Mouse (Mus musculus): ENCODE data around the gene Gpr3. TPM values are rescaled to one million over a fixed set of nuclear protein-coding genes. Genes with fewer than 3 reads are reported as not detected.
A peak's percentile ranks its signal among the peaks of the same experiment; 100 is the strongest.

The Gpr3 gene
- total RNA-seq, 1 experiment from 2014 or later: not detected

- ATAC-seq (ENCODE audit: extremely low read depth, insufficient number of reproducible peaks, low FRiP score, poor library complexity, severe bottlenecking): peak; percentile 57
Measured at GRCm38 (mm10) chr4:133237911-133238310, 25.6 kb upstream of the Gpr3 start.

GRCm38 (mm10) chr4:133235415-133235814, 23.1 kb upstream of the Gpr3 start:
- ATAC-seq (ENCODE audit: extremely low read depth, insufficient number of reproducible peaks, low FRiP score, poor library complexity, severe bottlenecking): no peak

GRCm38 (mm10) chr4:133234771-133235170, 22.4 kb upstream of the Gpr3 start:
- no peak for ATAC-seq (ENCODE audit: extremely low read depth, insufficient number of reproducible peaks, low FRiP score, poor library complexity, severe bottlenecking)

- ATAC-seq (ENCODE audit: extremely low read depth, insufficient number of reproducible peaks, low FRiP score, poor library complexity, severe bottlenecking): peak; percentile 25; the same call in 1 of the 2 replicates
Measured at GRCm38 (mm10) chr4:133233285-133233976, 21.1 kb upstream of the Gpr3 start.

- ATAC-seq (ENCODE audit: extremely low read depth, insufficient number of reproducible peaks, low FRiP score, poor library complexity, severe bottlenecking): no peak
Measured at GRCm38 (mm10) chr4:133229582-133229981, 17.2 kb upstream of the Gpr3 start.

GRCm38 (mm10) chr4:133227636-133228035, 15.3 kb upstream of the Gpr3 start:
- no peak for ATAC-seq (ENCODE audit: extremely low read depth, insufficient number of reproducible peaks, low FRiP score, poor library complexity, severe bottlenecking)

GRCm38 (mm10) chr4:133226073-133226472, 13.7 kb upstream of the Gpr3 start:
- no peak for ATAC-seq (ENCODE audit: extremely low read depth, insufficient number of reproducible peaks, low FRiP score, poor library complexity, severe bottlenecking)

- ATAC-seq (ENCODE audit: extremely low read depth, insufficient number of reproducible peaks, low FRiP score, poor library complexity, severe bottlenecking): no peak
Measured at GRCm38 (mm10) chr4:133223875-133224274, 11.5 kb upstream of the Gpr3 start.

- ATAC-seq (ENCODE audit: extremely low read depth, insufficient number of reproducible peaks, low FRiP score, poor library complexity, severe bottlenecking): no peak
Measured at GRCm38 (mm10) chr4:133221701-133222100, 9.4 kb upstream of the Gpr3 start.

GRCm38 (mm10) chr4:133220656-133221055, 8.3 kb upstream of the Gpr3 start:
- ATAC-seq (ENCODE audit: extremely low read depth, insufficient number of reproducible peaks, low FRiP score, poor library complexity, severe bottlenecking): no peak

GRCm38 (mm10) chr4:133218745-133219144, 6.4 kb upstream of the Gpr3 start:
- no peak for ATAC-seq (ENCODE audit: extremely low read depth, insufficient number of reproducible peaks, low FRiP score, poor library complexity, severe bottlenecking)

GRCm38 (mm10) chr4:133217641-133218040, 5.3 kb upstream of the Gpr3 start:
- ATAC-seq (ENCODE audit: extremely low read depth, insufficient number of reproducible peaks, low FRiP score, poor library complexity, severe bottlenecking): peak; percentile 31; the same call in 1 of the 2 replicates

- ATAC-seq (ENCODE audit: extremely low read depth, insufficient number of reproducible peaks, low FRiP score, poor library complexity, severe bottlenecking): no peak
Measured at GRCm38 (mm10) chr4:133213661-133214060, 1.3 kb upstream of the Gpr3 start.

- no peak for ATAC-seq (ENCODE audit: extremely low read depth, insufficient number of reproducible peaks, low FRiP score, poor library complexity, severe bottlenecking)
Measured at GRCm38 (mm10) chr4:133213268-133213590, 893 bp upstream of the Gpr3 start.

- peak; percentile 28; the same call in 1 of the 2 replicates for ATAC-seq (ENCODE audit: extremely low read depth, insufficient number of reproducible peaks, low FRiP score, poor library complexity, severe bottlenecking)
Measured at GRCm38 (mm10) chr4:133212562-133213267, 379 bp upstream of the Gpr3 start.

- no peak for ATAC-seq (ENCODE audit: extremely low read depth, insufficient number of reproducible peaks, low FRiP score, poor library complexity, severe bottlenecking)
Measured at GRCm38 (mm10) chr4:133210788-133211390, 1.4 kb downstream of the Gpr3 start.

- no peak for ATAC-seq (ENCODE audit: extremely low read depth, insufficient number of reproducible peaks, low FRiP score, poor library complexity, severe bottlenecking)
Measured at GRCm38 (mm10) chr4:133210023-133210787, 2.1 kb downstream of the Gpr3 start.

GRCm38 (mm10) chr4:133209366-133209765, 3.0 kb downstream of the Gpr3 start:
- ATAC-seq (ENCODE audit: extremely low read depth, insufficient number of reproducible peaks, low FRiP score, poor library complexity, severe bottlenecking): peak; percentile 52

GRCm38 (mm10) chr4:133204379-133204778, 8.0 kb downstream of the Gpr3 start:
- ATAC-seq (ENCODE audit: extremely low read depth, insufficient number of reproducible peaks, low FRiP score, poor library complexity, severe bottlenecking): no peak

All from neutrophil, adult 5-6 weeks (primary cell).